Mouse (Mus musculus) liver, embryonic 14.5 days (tissue): ENCODE measurements around the gene Adgrb3. TPM values are rescaled to one million over a fixed set of nuclear protein-coding genes. Genes with fewer than 3 reads are reported as not detected.

Experiments used
- ATAC-seq: fragments of 200-750 bp; cut with Nextera tagmentation; 2 replicates; pipeline ENCODE4 v1.8.0; 2017; ENCODE audit warnings: moderate number of reproducible peaks, mild to moderate bottlenecking, moderate library complexity; ENCODE audit not compliant: insufficient read depth
- DNase-seq, 3 experiments: peaks; one replicate each; pipeline ENCODE4 v3.0.0-alpha.2; 2012 to 2013; ENCODE audit warnings: low read depth in 3 of 3, low spot score in 3 of 3
- H3K27ac ChIP-seq: fragments of 300-500 bp; sonication (generic); 2 replicates; pipeline ENCODE4 v1.5.1; 2014; ENCODE audit warnings: moderate library complexity, mild to moderate bottlenecking, control low read depth, inconsistent platforms
- H3K27me3 ChIP-seq: fragments of 300-500 bp; sonication (generic); 2 replicates; pipeline ENCODE4 v1.6.1; 2014; ENCODE audit warnings: mild to moderate bottlenecking, low read length, moderate library complexity; ENCODE audit not compliant: control insufficient read depth, insufficient read depth
- H3K36me3 ChIP-seq: fragments of 300-500 bp; sonication (generic); replicated peaks from 2 replicates; pipeline ENCODE4 v1.6.1; 2014; ENCODE audit warnings: low read depth; ENCODE audit not compliant: control insufficient read depth, insufficient read depth
- H3K4me1 ChIP-seq, 2 experiments: fragments of 200-500 bp in 1 of 2; fragments of 300-500 bp in 1 of 2; sonication (generic) in 1 of 2; replicated peaks; 2 replicates each; pipeline ENCODE4 v1.6.1; 2012 to 2014; ENCODE audit warnings: antibody characterized with exemption in 1 of 2, inconsistent platforms in 1 of 2, low read length in 1 of 2; ENCODE audit not compliant: control insufficient read depth in 2 of 2, insufficient read depth in 2 of 2
- H3K4me2 ChIP-seq: fragments of 300-500 bp; sonication (generic); 2 replicates; pipeline ENCODE4 v1.6.1; 2014; ENCODE audit warnings: low read depth, mild to moderate bottlenecking, control low read depth, moderate library complexity
- H3K4me3 ChIP-seq, 2 experiments: fragments of 200-500 bp in 1 of 2; fragments of 300-500 bp in 1 of 2; sonication (generic) in 1 of 2; 2 replicates each; pipeline ENCODE4 v1.5.1; 2012 to 2014; ENCODE audit warnings: low read depth in 2 of 2, low read length in 2 of 2, mild to moderate bottlenecking in 2 of 2, control low read depth in 1 of 2, inconsistent platforms in 1 of 2, moderate library complexity in 1 of 2; ENCODE audit not compliant: insufficient read depth in 1 of 2
- H3K9ac ChIP-seq: fragments of 300-500 bp; sonication (generic); replicated peaks from 2 replicates; pipeline ENCODE4 v1.6.1; 2014; ENCODE audit warnings: mild to moderate bottlenecking, control low read depth, moderate library complexity
- H3K9me3 ChIP-seq: fragments of 300-500 bp; sonication (generic); 2 replicates; pipeline ENCODE4 v1.6.1; 2016; ENCODE audit warnings: low read length, mixed read lengths; ENCODE audit not compliant: control insufficient read depth
- CTCF ChIP-seq: IDR thresholded peaks from 2 replicates; pipeline ENCODE4 v1.5.1; 2016; ENCODE audit warnings: antibody characterized with exemption, low read depth, control low read depth
- EP300 ChIP-seq: IDR thresholded peaks from 2 replicates; pipeline ENCODE4 v1.6.1; 2016; ENCODE audit warnings: antibody characterized with exemption, low read depth
- WGBS: fragments of 180-500 bp; shearing (Covaris S2); extraction: QIAGEN DNeasy Blood & Tissue Kit; methylation state at CpG from one replicate; pipeline ENCODE4 v1.1.7; 2014; ENCODE audit not compliant: insufficient replicate concordance; 5-methylcytosine and 5-hydroxymethylcytosine counted together
- polyA plus RNA-seq, 2 experiments: library from polyadenylated mRNA; depleted of rRNA in 1 of 2; stranded (reverse) in 1 of 2; unstranded in 1 of 2; fragments of >200 nt; fragmentation: Nextera tagmentation in 1 of 2; extraction: Ambion mirVana in 1 of 2; gene quantifications; 2 replicates each; pipeline versions ENCODE4 v1.2.1 to v1.2.3; 2012 to 2014

Adgrb3 gene
- polyA plus RNA-seq, 2 experiments, result 0.02 to 0.03 TPM

- Histone ChIP-seq H3K27me3 (no peaks in the 10 kb centered on the region), H3K27ac (no peak overlapping the region), H3K4me3 (no peak overlapping the region), H3K4me1 (no peaks in the 10 kb centered on the region), H3K9me3 (no peaks in the 10 kb centered on the region), H3K36me3 (no peaks in the 10 kb centered on the region), H3K9ac (no peak overlapping the region), H3K4me2 (no peak overlapping the region)
- ATAC-seq (no peak), DNase-seq (no peak)
- no peak for TF ChIP-seq CTCF
- TF ChIP-seq EP300, result no peak
- WGBS, result 68% methylated on average over 2 of the region's 2 CpGs
These were observed 408.8 kb downstream of the Adgrb3 start for GRCm38 (mm10) chr1:25420701-25421100.

GRCm38 (mm10) chr1:25419378-25419777 is 410.1 kb downstream of the Adgrb3 start:
- no peak for ATAC-seq
- Histone ChIP-seq H3K9me3 (no peaks in the 10 kb centered on the region), H3K27ac (no peak overlapping the region), H3K27me3 (no peaks in the 10 kb centered on the region), H3K4me1 (no peaks in the 10 kb centered on the region), H3K36me3 (no peaks in the 10 kb centered on the region), H3K4me3 (no peak overlapping the region), H3K4me2 (no peak overlapping the region), H3K9ac (no peak overlapping the region)
- TF ChIP-seq EP300 (no peak), CTCF (no peak)
- DNase-seq, result no peak

- Histone ChIP-seq H3K4me2 (no peak overlapping the region), H3K9ac (no peak overlapping the region), H3K36me3 (no peaks in the 10 kb centered on the region), H3K27ac (no peak overlapping the region), H3K27me3 (no peaks in the 10 kb centered on the region), H3K9me3 (no peaks in the 10 kb centered on the region), H3K4me3 (no peak overlapping the region), H3K4me1 (no peaks in the 10 kb centered on the region)
- DNase-seq (no peak), ATAC-seq (no peak)
- WGBS, result 45% methylated on average over 2 of the region's 2 CpGs
- TF ChIP-seq CTCF (no peak), EP300 (no peak)
These were observed 414.4 kb downstream of the Adgrb3 start for GRCm38 (mm10) chr1:25415084-25415483.

GRCm38 (mm10) chr1:25364186-25364585 is 465.3 kb downstream of the Adgrb3 start:
- no peaks in the 10 kb centered on the region for H3K9me3 ChIP-seq
- H3K9ac ChIP-seq, result no peak overlapping the region
- H3K27ac ChIP-seq, result no peak overlapping the region
- whole genome bisulfite sequencing, result 64% methylated on average over 2 of the region's 2 CpGs
- H3K4me2 ChIP-seq, result no peak overlapping the region
- no peak overlapping the region for H3K4me3 ChIP-seq
- no peaks in the 10 kb centered on the region for H3K4me1 ChIP-seq
- TF ChIP-seq EP300 (no peak), CTCF (no peak)
- no peaks in the 10 kb centered on the region for H3K36me3 ChIP-seq
- no peaks in the 10 kb centered on the region for H3K27me3 ChIP-seq
- ATAC-seq (no peak), DNase-seq (no peak)

- H3K9ac ChIP-seq, result no peak overlapping the region
- ATAC-seq (no peak), DNase-seq (no peak)
- H3K36me3 ChIP-seq, result no peaks in the 10 kb centered on the region
- H3K4me2 ChIP-seq, result no peak overlapping the region
- H3K27me3 ChIP-seq, result no peaks in the 10 kb centered on the region
- H3K4me3 ChIP-seq, result no peak overlapping the region
- H3K9me3 ChIP-seq, result no peaks in the 10 kb centered on the region
- no peak overlapping the region for H3K27ac ChIP-seq
- no peak for TF ChIP-seq EP300
- TF ChIP-seq CTCF, result no peak
- H3K4me1 ChIP-seq, result no peaks in the 10 kb centered on the region
- 68% methylated on average over 4 of the region's 4 CpGs for WGBS
These were observed 471.0 kb downstream of the Adgrb3 start for GRCm38 (mm10) chr1:25358554-25358953.

- H3K4me1 ChIP-seq, result no peaks in the 10 kb centered on the region
- H3K9me3 ChIP-seq, result no peaks in the 10 kb centered on the region
- H3K36me3 ChIP-seq, result no peaks in the 10 kb centered on the region
- H3K27ac ChIP-seq, result no peak overlapping the region
- no peaks in the 10 kb centered on the region for H3K27me3 ChIP-seq
- ATAC-seq (no peak), DNase-seq (no peak)
- 65% methylated on average over 5 of the region's 5 CpGs for WGBS
- no peak overlapping the region for H3K4me3 ChIP-seq
- TF ChIP-seq CTCF (no peak), EP300 (no peak)
- H3K9ac ChIP-seq, result no peak overlapping the region
- H3K4me2 ChIP-seq, result no peak overlapping the region
These were observed 474.0 kb downstream of the Adgrb3 start for GRCm38 (mm10) chr1:25355486-25355885.
